Mouse (Mus musculus) myocyte (in vitro differentiated cells): ENCODE results near the gene Rrp9. TPM values are rescaled to one million over a fixed set of nuclear protein-coding genes. Genes with fewer than 3 reads are reported as not detected.
"Not testable (repeated sequence)": the region's sequence is repeated elsewhere in the genome, so short reads cannot be mapped to it uniquely, and the experiment has no call there.

Experiments
- H3K27me3 ChIP-seq: one replicate; pipeline ENCODE4 v1.6.1; 2011; ENCODE audit not compliant: control insufficient read depth, insufficient read depth, insufficient read length
- H3K36me3 ChIP-seq: one replicate; pipeline ENCODE4 v1.6.1; 2011; ENCODE audit not compliant: control insufficient read depth, insufficient read depth
- H3K4me2 ChIP-seq: one replicate; pipeline ENCODE4 v1.6.1; 2011; ENCODE audit warnings: low read depth, control low read depth
- H3K4me3 ChIP-seq: one replicate; pipeline ENCODE4 v1.5.1; 2011; ENCODE audit warnings: mild to moderate bottlenecking, control low read depth, moderate library complexity
- H3K79me2 ChIP-seq: one replicate; pipeline ENCODE4 v1.6.1; 2011; ENCODE audit not compliant: control insufficient read depth, insufficient read depth
- H3ac ChIP-seq: one replicate; pipeline ENCODE4 v1.6.1; 2011; ENCODE audit not compliant: control insufficient read depth, insufficient read length
- CEBPB ChIP-seq: IDR thresholded peaks from 2 replicates; pipeline ENCODE4 v1.6.1; 2011; ENCODE audit warnings: mild to moderate bottlenecking, moderate library complexity; ENCODE audit not compliant: poor library complexity, insufficient read depth, severe bottlenecking
- E2F4 ChIP-seq: IDR thresholded peaks from one replicate; pipeline ENCODE4 v1.6.1; 2011; ENCODE audit warnings: mild to moderate bottlenecking, control low read depth, moderate library complexity; ENCODE audit not compliant: insufficient read depth
- MAX ChIP-seq: IDR thresholded peaks from one replicate; pipeline ENCODE4 v1.6.1; 2011; ENCODE audit warnings: low read depth, mild to moderate bottlenecking, control low read depth
- MYOD1 ChIP-seq, 3 experiments: IDR thresholded peaks; one replicate each; pipeline ENCODE4 v1.6.1; 2011; ENCODE audit warnings: control low read depth in 2 of 3, low read depth in 2 of 3, mild to moderate bottlenecking in 2 of 3, moderate library complexity in 1 of 3; ENCODE audit not compliant: insufficient read length in 2 of 3, control insufficient read depth in 1 of 3
- MYOG ChIP-seq, 3 experiments: IDR thresholded peaks; one replicate each; pipeline ENCODE4 v1.6.1; 2011; ENCODE audit warnings: control low read depth in 2 of 3, low read depth in 2 of 3, mild to moderate bottlenecking in 2 of 3; ENCODE audit not compliant: insufficient read length in 2 of 3, control insufficient read depth in 1 of 3, insufficient read depth in 1 of 3
- POLR2A ChIP-seq: IDR thresholded peaks from one replicate; pipeline ENCODE4 v1.6.1; 2011; ENCODE audit warnings: low read depth, mild to moderate bottlenecking, control low read depth, moderate library complexity; ENCODE audit not compliant: insufficient read length
- POLR2AphosphoS2 ChIP-seq: IDR thresholded peaks from one replicate; pipeline ENCODE4 v1.6.1; 2011; ENCODE audit warnings: low read depth, control low read depth; ENCODE audit not compliant: insufficient read length
- REST ChIP-seq: IDR thresholded peaks from one replicate; pipeline ENCODE4 v1.6.1; 2011; ENCODE audit warnings: mild to moderate bottlenecking, control low read depth, moderate library complexity; ENCODE audit not compliant: insufficient read depth, insufficient read length
- SRF ChIP-seq: IDR thresholded peaks from one replicate; pipeline ENCODE4 v1.6.1; 2011; ENCODE audit warnings: low read depth; ENCODE audit not compliant: control insufficient read depth, insufficient read length
- TCF12 ChIP-seq: IDR thresholded peaks from one replicate; pipeline ENCODE4 v1.6.1; 2011; ENCODE audit warnings: mild to moderate bottlenecking, control low read depth; ENCODE audit not compliant: poor library complexity, insufficient read depth, severe bottlenecking
- TCF3 ChIP-seq: IDR thresholded peaks from one replicate; pipeline ENCODE4 v1.6.1; 2011; ENCODE audit warnings: low read depth, control low read depth; ENCODE audit not compliant: insufficient read length
- USF1 ChIP-seq: IDR thresholded peaks from one replicate; pipeline ENCODE4 v1.6.1; 2011; ENCODE audit warnings: low read depth, mild to moderate bottlenecking, control low read depth, moderate library complexity
- polyA plus RNA-seq: library from polyadenylated mRNA; unstranded; fragments of >200 nt; fragmentation: generic; extraction: Trizol; gene quantifications from one replicate; pipeline ENCODE4 v1.2.1, GENCODE M21; 2012; ENCODE audit warnings: missing spikeins

The Rrp9 gene
- polyA plus RNA-seq, 1 experiment: 69.4 TPM

- no peak overlapping the region for H3K4me2 ChIP-seq
- peaks cover 5% of the 10 kb centered on the region for H3K36me3 ChIP-seq
- no peaks in the 10 kb centered on the region for H3K27me3 ChIP-seq
- TF ChIP-seq SRF (no peak), MAX (no peak), POLR2AphosphoS2 (no peak)
- H3K79me2 ChIP-seq: peaks cover 3% of the 10 kb centered on the region
- no peak overlapping the region for H3K4me3 ChIP-seq
- H3ac ChIP-seq: no peak overlapping the region
These were observed 6.9 kb downstream of the Rrp9 start for GRCm38 (mm10) chr9:106482578-106483115.

- TF ChIP-seq POLR2AphosphoS2 (no peak), TCF12 (no peak), MYOG (IDR thresholded peaks at IDR 0.05; ENCODE audit: control insufficient read depth in 1 of 3, insufficient read depth in 1 of 3, insufficient read length in 2 of 3, low read depth in 2 of 3) (no peak), E2F4 (no peak), MAX (no peak), SRF (no peak), USF1 (no peak), POLR2A (no peak), TCF3 (no peak), CEBPB (no peak), REST (no peak), MYOD1 (IDR thresholded peaks at IDR 0.05; ENCODE audit: control insufficient read depth in 1 of 3, insufficient read length in 2 of 3, low read depth in 2 of 3) (no peak)
- no peak overlapping the region for H3K4me3 ChIP-seq
- H3K36me3 ChIP-seq: peaks cover 5% of the 10 kb centered on the region
- no peak overlapping the region for H3ac ChIP-seq
- H3K27me3 ChIP-seq: no peaks in the 10 kb centered on the region
- H3K79me2 ChIP-seq: peaks cover 3% of the 10 kb centered on the region
- no peak overlapping the region for H3K4me2 ChIP-seq
These were observed 7.4 kb downstream of the Rrp9 start for GRCm38 (mm10) chr9:106483136-106483535.

- H3K4me3 ChIP-seq: no peak overlapping the region
- TF ChIP-seq MAX: no peak
- no peak for TF ChIP-seq E2F4
- TF ChIP-seq REST: no peak
- TF ChIP-seq TCF12: no peak
- no peak for TF ChIP-seq POLR2AphosphoS2
- TF ChIP-seq CEBPB: no peak
- TF ChIP-seq SRF: no peak
- TF ChIP-seq MYOD1 (IDR thresholded peaks at IDR 0.05; ENCODE audit: control insufficient read depth in 1 of 3, insufficient read length in 2 of 3, low read depth in 2 of 3): no peak
- no peak for TF ChIP-seq MYOG (IDR thresholded peaks at IDR 0.05; ENCODE audit: control insufficient read depth in 1 of 3, insufficient read depth in 1 of 3, insufficient read length in 2 of 3, low read depth in 2 of 3)
- no peak for TF ChIP-seq POLR2A
- TF ChIP-seq USF1: no peak
- TF ChIP-seq TCF3: no peak
- H3K79me2 ChIP-seq: peaks cover 3% of the 10 kb centered on the region
- H3K4me2 ChIP-seq: no peak overlapping the region
- peaks cover 5% of the 10 kb centered on the region for H3K36me3 ChIP-seq
- no peak overlapping the region for H3ac ChIP-seq
- H3K27me3 ChIP-seq: no peaks in the 10 kb centered on the region
These were observed 7.8 kb downstream of the Rrp9 start for GRCm38 (mm10) chr9:106483606-106484005.

GRCm38 (mm10) chr9:106485076-106485475 is 9.3 kb downstream of the Rrp9 start:
- Histone ChIP-seq H3K79me2 (no peaks in the 10 kb centered on the region), H3K36me3 (peaks cover 4% of the 10 kb centered on the region), H3K4me2 (no peak overlapping the region), H3ac (no peak overlapping the region), H3K4me3 (no peak overlapping the region), H3K27me3 (no peaks in the 10 kb centered on the region)
- TF ChIP-seq TCF3 (no peak), REST (no peak), TCF12 (no peak), CEBPB (no peak), MYOG (IDR thresholded peaks at IDR 0.05; ENCODE audit: control insufficient read depth in 1 of 3, insufficient read depth in 1 of 3, insufficient read length in 2 of 3, low read depth in 2 of 3) (no peak), POLR2AphosphoS2 (no peak), E2F4 (no peak), USF1 (no peak), MAX (no peak), MYOD1 (IDR thresholded peaks at IDR 0.05; ENCODE audit: control insufficient read depth in 1 of 3, insufficient read length in 2 of 3, low read depth in 2 of 3) (no peak), POLR2A (no peak), SRF (no peak)

GRCm38 (mm10) chr9:106487602-106488001 is 11.8 kb downstream of the Rrp9 start:
- H3K27me3 ChIP-seq, H3K36me3 ChIP-seq, H3K79me2 ChIP-seq, H3ac ChIP-seq, H3K4me2 ChIP-seq, H3K4me3 ChIP-seq: not testable (repeated sequence)
